Mouse (Mus musculus): ENCODE results near the gene Six3.

GRCm38 (mm10) chr17:85580221-85580620 lies 33.2 kb upstream of the Six3 start:
- TF ChIP-seq EP300 (IDR thresholded peaks at IDR 0.05; ENCODE audit: insufficient read depth, low read depth, low read length) (no peak), CTCF (IDR thresholded peaks at IDR 0.05; ENCODE audit: low read depth, low read length) (no peak)
